Mouse (Mus musculus) MEL (cell line): ENCODE measurements around the gene Olfr284. TPM values are rescaled to one million over a fixed set of nuclear protein-coding genes. Genes with fewer than 3 reads are reported as not detected.

ENCODE experiments used
- DNase-seq: peaks from one replicate; pipeline ENCODE4 v3.0.0; 2011; ENCODE audit warnings: low read depth, low spot score
- H3K27ac ChIP-seq: 2 replicates; pipeline ENCODE4 v1.5.1; 2012; ENCODE audit warnings: low read depth, mild to moderate bottlenecking, control low read depth, low read length, moderate library complexity; ENCODE audit not compliant: control insufficient read depth
- H3K27me3 ChIP-seq, 2 experiments: fragments of 150-350 bp in 1 of 2; sonication (generic) in 1 of 2; 2 replicates each; pipeline ENCODE4 v1.6.1; 2012; ENCODE audit warnings: low read length in 2 of 2, mild to moderate bottlenecking in 2 of 2, improper control_type of control experiment in 1 of 2, moderate library complexity in 1 of 2; ENCODE audit not compliant: insufficient read depth in 2 of 2, control insufficient read depth in 1 of 2
- H3K36me3 ChIP-seq, 2 experiments: 2 replicates each; pipeline ENCODE4 v1.6.1; 2012 to 2014; ENCODE audit warnings: low read length in 2 of 2, improper control_type of control experiment in 1 of 2, inconsistent platforms in 1 of 2, mild to moderate bottlenecking in 1 of 2; ENCODE audit not compliant: insufficient read depth in 2 of 2, control insufficient read depth in 1 of 2
- H3K4me1 ChIP-seq, 2 experiments: fragments of 150-350 bp in 1 of 2; sonication (generic) in 1 of 2; 2 replicates each; pipeline ENCODE4 v1.6.1; 2012; ENCODE audit warnings: low read length in 2 of 2, improper control_type of control experiment in 1 of 2, mild to moderate bottlenecking in 1 of 2; ENCODE audit not compliant: insufficient read depth in 2 of 2, control insufficient read depth in 1 of 2
- H3K4me3 ChIP-seq, 2 experiments: fragments of 150-350 bp in 1 of 2; sonication (generic) in 1 of 2; 2 replicates each; pipeline ENCODE4 v1.5.1; 2012; ENCODE audit warnings: low read depth in 2 of 2, low read length in 2 of 2, mild to moderate bottlenecking in 2 of 2, moderate library complexity in 2 of 2, control low read depth in 1 of 2, improper control_type of control experiment in 1 of 2; ENCODE audit not compliant: control insufficient read depth in 1 of 2, insufficient read depth in 1 of 2
- H3K79me2 ChIP-seq: 2 replicates; pipeline ENCODE4 v1.6.1; 2012; ENCODE audit warnings: mild to moderate bottlenecking, low read length, moderate library complexity; ENCODE audit not compliant: control insufficient read depth, poor library complexity, insufficient read depth
- H3K9ac ChIP-seq: 2 replicates; pipeline ENCODE4 v1.6.1; 2012; ENCODE audit warnings: low read depth, mild to moderate bottlenecking, control low read depth, low read length, moderate library complexity; ENCODE audit not compliant: control insufficient read depth, poor library complexity, severe bottlenecking
- H3K9me3 ChIP-seq: fragments of 150-350 bp; sonication (generic); replicated peaks from 2 replicates; pipeline ENCODE4 v1.6.1; 2012; ENCODE audit warnings: mild to moderate bottlenecking, low read length, improper control_type of control experiment, moderate library complexity; ENCODE audit not compliant: insufficient read depth
- CHD1 ChIP-seq: IDR thresholded peaks from 2 replicates; pipeline ENCODE4 v1.6.1; 2012; ENCODE audit warnings: low read depth, mild to moderate bottlenecking, inconsistent platforms, low read length, improper control_type of control experiment
- E2F4 ChIP-seq: IDR thresholded peaks from 2 replicates; pipeline ENCODE4 v1.6.1; 2011; ENCODE audit warnings: low read depth, low read length, improper control_type of control experiment, borderline replicate concordance
- HCFC1 ChIP-seq: IDR thresholded peaks from 2 replicates; pipeline ENCODE4 v1.6.1; 2012; ENCODE audit warnings: low read depth, mild to moderate bottlenecking, inconsistent platforms, low read length, improper control_type of control experiment, moderate library complexity
- JUND ChIP-seq: IDR thresholded peaks from 2 replicates; pipeline ENCODE4 v1.6.1; 2011; ENCODE audit warnings: low read depth, mild to moderate bottlenecking, improper control_type of control experiment, low read length
- KAT2A ChIP-seq: conservative IDR thresholded peaks from 2 replicates; pipeline ENCODE4 v1.6.1; 2012; ENCODE audit warnings: low read depth, low read length, improper control_type of control experiment, inconsistent platforms
- MAZ ChIP-seq: IDR thresholded peaks from 2 replicates; pipeline ENCODE4 v1.6.1; 2012; ENCODE audit warnings: low read depth, mild to moderate bottlenecking, inconsistent platforms, low read length, improper control_type of control experiment
- MEF2A ChIP-seq: IDR thresholded peaks from 2 replicates; pipeline ENCODE4 v1.6.1; 2014; ENCODE audit warnings: low read depth, mild to moderate bottlenecking, inconsistent platforms, low read length, improper control_type of control experiment; ENCODE audit not compliant: poor library complexity, insufficient replicate concordance, severe bottlenecking; ENCODE audit errors: extremely low read depth
- MXI1 ChIP-seq: IDR thresholded peaks from 2 replicates; pipeline ENCODE4 v1.6.1; 2011; ENCODE audit warnings: mild to moderate bottlenecking, low read depth, low read length, improper control_type of control experiment
- MYB ChIP-seq: IDR thresholded peaks from 2 replicates; pipeline ENCODE4 v1.6.1; 2011; ENCODE audit warnings: mild to moderate bottlenecking, low read depth, low read length, improper control_type of control experiment
- MYC ChIP-seq: IDR thresholded peaks from 2 replicates; pipeline ENCODE4 v1.6.1; 2011; ENCODE audit warnings: low read depth, mild to moderate bottlenecking, low read length, improper control_type of control experiment, moderate library complexity
- NRF1 ChIP-seq: IDR thresholded peaks from 2 replicates; pipeline ENCODE4 v1.6.1; 2014; ENCODE audit warnings: low read depth, mild to moderate bottlenecking, inconsistent platforms, low read length, improper control_type of control experiment, moderate library complexity; ENCODE audit not compliant: poor library complexity, insufficient read depth, severe bottlenecking
- POLR2A ChIP-seq, 2 experiments: IDR thresholded peaks; 2 replicates each; pipeline ENCODE4 v1.6.1; 2011 to 2012; ENCODE audit warnings: low read length in 2 of 2, mild to moderate bottlenecking in 2 of 2, control low read depth in 1 of 2, improper control_type of control experiment in 1 of 2, low read depth in 1 of 2, moderate library complexity in 1 of 2; ENCODE audit not compliant: control insufficient read depth in 1 of 2, insufficient read depth in 1 of 2, poor library complexity in 1 of 2
- POLR2AphosphoS5 ChIP-seq: IDR thresholded peaks from 2 replicates; pipeline ENCODE4 v1.6.1; 2012; ENCODE audit warnings: low read depth, borderline replicate concordance, mild to moderate bottlenecking, inconsistent platforms, low read length, moderate library complexity, mixed read lengths
- RCOR1 ChIP-seq: IDR thresholded peaks from 2 replicates; pipeline ENCODE4 v1.6.1; 2012; ENCODE audit warnings: low read depth, mild to moderate bottlenecking, inconsistent platforms, low read length, improper control_type of control experiment
- TAL1 ChIP-seq: IDR thresholded peaks from 2 replicates; pipeline ENCODE4 v1.6.1; 2012; ENCODE audit warnings: mild to moderate bottlenecking, inconsistent platforms, low read length, moderate library complexity, mixed read lengths
- TCF12 ChIP-seq: IDR thresholded peaks from 2 replicates; pipeline ENCODE4 v1.6.1; 2014; ENCODE audit warnings: low read depth, mild to moderate bottlenecking, inconsistent platforms, low read length, improper control_type of control experiment, moderate library complexity
- UBTF ChIP-seq: IDR thresholded peaks from 2 replicates; pipeline ENCODE4 v1.6.1; 2012; ENCODE audit warnings: low read depth, mild to moderate bottlenecking, inconsistent platforms, low read length, improper control_type of control experiment, moderate library complexity, borderline replicate concordance; ENCODE audit not compliant: insufficient read depth
- USF1 ChIP-seq: IDR thresholded peaks from 2 replicates; pipeline ENCODE4 v1.6.1; 2014; ENCODE audit warnings: low read depth, mild to moderate bottlenecking, inconsistent platforms, low read length, improper control_type of control experiment, moderate library complexity
- USF2 ChIP-seq, 2 experiments: IDR thresholded peaks; 2 replicates each; pipeline ENCODE4 v1.6.1; 2011 to 2012; ENCODE audit warnings: improper control_type of control experiment in 2 of 2, low read length in 2 of 2, borderline replicate concordance in 1 of 2, inconsistent platforms in 1 of 2, low read depth in 1 of 2, mild to moderate bottlenecking in 1 of 2; ENCODE audit not compliant: insufficient read depth in 1 of 2
- ZC3H11A ChIP-seq: IDR thresholded peaks from 2 replicates; pipeline ENCODE4 v1.6.1; 2012; ENCODE audit warnings: low read depth, mild to moderate bottlenecking, inconsistent platforms, low read length, improper control_type of control experiment
- ZKSCAN1 ChIP-seq: IDR thresholded peaks from 2 replicates; pipeline ENCODE4 v1.6.1; 2012; ENCODE audit warnings: low read depth, mild to moderate bottlenecking, inconsistent platforms, low read length, improper control_type of control experiment, moderate library complexity
- ZNF384 ChIP-seq: IDR thresholded peaks from 2 replicates; pipeline ENCODE4 v1.6.1; 2012; ENCODE audit warnings: low read depth, mild to moderate bottlenecking, inconsistent platforms, low read length, improper control_type of control experiment
- polyA plus RNA-seq, 2 experiments: library from polyadenylated mRNA; stranded (reverse) in 1 of 2; unstranded in 1 of 2; fragments of >175 nt in 1 of 2; fragments of >200 nt in 1 of 2; gene quantifications; 2 replicates each; pipeline versions ENCODE4 v1.2.1 to v1.2.4; 2012; ENCODE audit warnings: low replicate concordance in 2 of 2, low read depth in 1 of 2; ENCODE audit not compliant: insufficient read length in 2 of 2, insufficient read depth in 1 of 2, missing spikeins in 1 of 2
- total RNA-seq: library from RNA; depleted of rRNA; stranded (reverse); fragments of 300-350 nt; gene quantifications from 2 replicates; pipeline ENCODE4 v1.2.3, GENCODE M21; 2012

Gene Olfr284
- total and polyA plus RNA-seq, 3 experiments = not detected

DNA sequence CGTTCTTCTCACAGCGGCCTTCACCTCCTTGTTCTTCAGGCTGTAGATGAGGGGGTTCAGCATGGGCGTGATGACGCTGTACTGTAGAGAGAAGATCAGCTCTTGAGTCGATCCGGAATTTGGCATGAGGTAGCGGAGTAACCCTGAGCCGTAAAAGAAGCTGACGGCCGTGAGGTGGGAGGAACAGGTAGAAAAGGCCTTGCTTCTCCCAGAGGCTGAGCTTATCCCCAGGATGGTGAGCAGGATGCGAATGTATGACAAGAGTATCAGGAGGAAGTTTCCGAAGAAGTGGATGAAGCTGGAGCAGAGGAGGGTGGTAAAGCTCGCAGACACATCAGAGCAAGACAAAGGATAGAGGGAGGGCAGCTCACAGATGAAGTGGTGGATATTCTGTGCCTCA lies 37.4 kb upstream of the Olfr284 start:
- H3K27me3 ChIP-seq = peaks cover 2% of the 10 kb centered on the region in 2 experiments; a peak in 3 of 4 replicates
- H3K36me3 ChIP-seq = no peaks in the 10 kb centered on the region
- no peak overlapping the region for H3K9ac ChIP-seq
- H3K9me3 ChIP-seq = no peaks in the 10 kb centered on the region
- H3K4me1 ChIP-seq = no peaks in the 10 kb centered on the region
- no peak for DNase-seq
- TF ChIP-seq NRF1 = no peak
- no peak for TF ChIP-seq MEF2A
- TF ChIP-seq UBTF = no peak
- TF ChIP-seq HCFC1 = no peak
- no peak for TF ChIP-seq TAL1
- no peak for TF ChIP-seq ZC3H11A
- TF ChIP-seq TCF12 = no peak
- no peak for TF ChIP-seq JUND
- TF ChIP-seq MYB = no peak
- H3K4me3 ChIP-seq = no peak overlapping the region
- no peaks in the 10 kb centered on the region for H3K79me2 ChIP-seq
- no peak overlapping the region for H3K27ac ChIP-seq

GRCm38 (mm10) chr15:98317177-98317724 lies 23.5 kb downstream of the Olfr284 start, which contains the start of gene Olfr285:
Gene Olfr285 (minus strand): TSS chr15:98317353.
- Histone ChIP-seq H3K9me3 (no peaks in the 10 kb centered on the region), H3K4me1 (peaks cover 0 to 4% of the 10 kb centered on the region in 2 experiments; a peak in 2 of 4 replicates), H3K36me3 (no peaks in the 10 kb centered on the region), H3K79me2 (no peaks in the 10 kb centered on the region), H3K4me3 (no peak within 1 kb of the TSS), H3K27me3 (peaks cover 0 to 2% of the 10 kb centered on the region in 2 experiments; a peak in 2 of 4 replicates), H3K27ac (no peak within 1 kb of the TSS)
- DNase-seq = no peak
- TF ChIP-seq MXI1 = no peak
- TF ChIP-seq ZKSCAN1 = no peak
- TF ChIP-seq TCF12 = no peak
- TF ChIP-seq RCOR1 = no peak
- no peak for TF ChIP-seq MYC
- TF ChIP-seq E2F4 = no peak
- no peak for TF ChIP-seq HCFC1
- no peak for TF ChIP-seq UBTF
- no peak for TF ChIP-seq ZC3H11A
- no peak for TF ChIP-seq NRF1
- no peak for TF ChIP-seq POLR2AphosphoS5
- no peak for TF ChIP-seq KAT2A
- TF ChIP-seq ZNF384 = no peak
- TF ChIP-seq CHD1 = no peak
- TF ChIP-seq USF2 (IDR thresholded peaks at IDR 0.05; ENCODE audit: borderline replicate concordance in 1 of 2, insufficient read depth in 1 of 2, low read depth in 1 of 2, low read length in 2 of 2) = no peak
- no peak for TF ChIP-seq MEF2A
- no peak for TF ChIP-seq POLR2A (IDR thresholded peaks at IDR 0.05; ENCODE audit: control insufficient read depth in 1 of 2, insufficient read depth in 1 of 2, low read depth in 1 of 2, low read length in 2 of 2, poor library complexity in 1 of 2)
- TF ChIP-seq USF1 = no peak
- TF ChIP-seq MAZ = no peak
- TF ChIP-seq, all 39 proteins: peak for 0
- no peak within 1 kb of the TSS for H3K9ac ChIP-seq
